Mouse (Mus musculus): ENCODE results near the gene Cebpg. TPM values are rescaled to one million over a fixed set of nuclear protein-coding genes. Genes with fewer than 3 reads are reported as not detected.

Gene Cebpg
- polyA plus RNA-seq (2015; fragmentation: Nextera tagmentation; extraction: Ambion mirVana): 17.9 and 18.7 TPM in 2 replicates

GRCm38 (mm10) chr7:35056436-35056864 is at the start of gene Cebpg:
Gene Cebpg, minus strand, starts transcription at chr7:35056573.

Small RNAs within 50 kb of the gene (microRNA-seq; reads per million reads assigned to microRNA genes)
- 0 reads per million in 2 experiments for gene Gm25033

Other genes with a start within 250 kb of the Cebpg start
- gene Chst8, start 243.9 kb downstream of the Cebpg start, polyA plus RNA-seq (2015; fragmentation: Nextera tagmentation; extraction: Ambion mirVana): 0.67 and 0.72 TPM in 2 replicates
- gene Pepd, start 144.2 kb downstream of the Cebpg start, polyA plus RNA-seq (2015; fragmentation: Nextera tagmentation; extraction: Ambion mirVana): 52.6 and 66.6 TPM in 2 replicates
- gene Cebpa, start 62.7 kb upstream of the Cebpg start, polyA plus RNA-seq (2015; fragmentation: Nextera tagmentation; extraction: Ambion mirVana): 3.2 and 21.5 TPM in 2 replicates
- gene Slc7a10, start 129.8 kb upstream of the Cebpg start, polyA plus RNA-seq (2015; fragmentation: Nextera tagmentation; extraction: Ambion mirVana): 5.9 and 21.7 TPM in 2 replicates
- gene Lrp3, start 158.9 kb upstream of the Cebpg start, polyA plus RNA-seq (2015; fragmentation: Nextera tagmentation; extraction: Ambion mirVana): 3.9 and 4.4 TPM in 2 replicates